Mouse (Mus musculus) heart, adult 18-20 months (tissue): Measurements from ENCODE around the gene Mbnl2. TPM values are rescaled to one million over a fixed set of nuclear protein-coding genes. Genes with fewer than 3 reads are reported as not detected.

Source experiments
- DNase-seq, 2 experiments: peaks; one replicate each; pipeline ENCODE4 v3.0.0; 2021 to 2022; ENCODE audit warnings: mixed read lengths in 1 of 2
- total RNA-seq, 2 experiments: library from RNA; stranded (reverse); gene quantifications; 2 replicates each; pipeline ENCODE4 v1.2.3; 2021

Gene Mbnl2
- total RNA-seq, 2 experiments from 2014 or later: 218 to 240 TPM

- DNase-seq: no peak
Measured at GRCm38 (mm10) chr14:120274746-120275145, 723 bp upstream of the Mbnl2 start.

- peak in 1 of 2 experiments; percentile 62 for DNase-seq
Measured at GRCm38 (mm10) chr14:120276343-120277080, 1.0 kb downstream of the Mbnl2 start.

DNA sequence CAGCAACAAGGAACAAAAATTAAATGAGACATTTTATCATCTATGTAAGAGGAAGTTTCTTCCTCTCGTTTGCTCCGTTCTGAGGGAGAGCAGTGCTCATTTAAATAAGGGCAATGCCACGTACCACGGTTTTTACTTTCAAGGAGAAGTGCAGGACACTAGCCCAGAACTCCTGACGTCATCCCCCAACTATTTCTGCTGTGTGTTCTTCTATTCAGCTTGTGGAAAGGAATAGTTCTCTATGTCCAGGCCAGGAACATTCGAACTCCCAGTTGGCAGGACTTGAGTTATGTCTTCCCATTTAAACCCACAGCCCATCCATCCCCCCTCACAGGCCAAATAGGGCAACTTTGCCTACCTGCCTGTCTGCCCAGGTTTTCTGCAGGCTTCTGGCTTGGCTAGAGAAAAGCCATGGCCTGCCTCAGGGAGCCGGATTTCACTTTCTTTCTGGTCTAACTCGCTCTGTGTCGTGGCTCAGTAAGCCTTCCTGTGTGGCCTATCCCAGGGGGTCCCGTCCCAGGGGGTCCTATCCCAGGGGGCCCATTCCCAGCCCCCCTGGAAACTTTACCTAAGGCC is 1.7 kb downstream of the Mbnl2 start:
- DNase-seq: peak; percentile 88 to 93

GRCm38 (mm10) chr14:120278290-120279244 is 3.1 kb downstream of the Mbnl2 start:
- DNase-seq: peak; percentile 79 to 83

DNA sequence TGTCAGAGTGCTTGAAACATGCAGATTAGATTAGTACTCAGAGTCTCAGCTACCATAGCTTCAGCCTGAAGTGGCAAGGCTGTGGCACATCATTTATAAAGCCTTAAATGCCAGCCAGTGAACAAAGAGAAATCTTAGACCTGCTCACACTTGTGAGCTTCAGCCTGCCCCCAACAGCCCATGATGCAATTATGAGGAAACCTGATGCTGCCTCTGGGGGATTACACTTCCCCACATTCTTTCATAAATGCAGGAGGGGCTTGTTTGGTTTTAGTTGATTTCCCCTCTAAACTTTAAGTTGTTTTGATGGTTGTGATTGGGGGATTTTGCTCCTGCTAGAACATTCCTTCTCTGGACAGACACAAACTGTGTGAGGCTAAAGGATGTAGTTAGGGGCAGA is 4.7 kb downstream of the Mbnl2 start:
- DNase-seq: peak in 1 of 2 experiments; percentile 64

DNA sequence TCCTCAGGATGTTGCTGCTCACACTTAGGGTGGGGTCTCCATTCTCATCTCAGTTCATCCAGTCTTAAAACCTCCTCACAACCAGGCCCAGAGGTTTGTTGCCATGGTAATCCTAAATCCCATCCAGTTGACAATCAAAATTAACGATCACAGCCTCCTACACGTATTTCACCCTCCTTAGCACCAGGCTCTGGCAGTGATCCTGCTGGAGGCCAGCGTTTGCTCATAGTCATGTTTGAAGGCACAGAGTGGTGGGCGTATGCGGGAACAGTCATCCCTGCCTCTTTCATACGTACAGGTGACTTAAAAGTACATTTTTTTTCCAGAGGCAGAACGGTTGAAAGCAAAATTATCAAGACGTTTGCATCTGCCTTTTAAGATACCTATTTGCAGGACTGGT is 8.3 kb downstream of the Mbnl2 start:
- DNase-seq: no peak

DNA sequence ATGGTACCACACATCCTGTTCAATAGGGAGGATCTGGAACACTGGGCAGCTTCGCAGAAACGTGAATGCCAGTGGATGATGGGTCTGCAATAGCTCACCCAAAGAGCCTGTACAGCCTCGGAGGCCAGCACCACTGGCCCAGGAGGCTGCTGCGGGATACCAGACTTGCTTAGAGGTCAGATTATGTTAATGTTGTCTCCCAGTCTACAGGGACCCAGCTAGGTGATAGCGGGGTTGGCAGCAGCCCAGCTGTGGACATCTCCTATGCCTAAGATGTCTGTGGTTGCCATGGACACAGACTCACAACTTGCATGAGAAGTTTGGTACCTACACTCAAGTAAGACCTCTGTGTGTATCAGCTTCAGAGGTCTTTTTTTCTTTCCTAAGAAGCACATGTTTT is 9.0 kb downstream of the Mbnl2 start:
- DNase-seq: no peak

GRCm38 (mm10) chr14:120287121-120287986 is 11.9 kb downstream of the Mbnl2 start:
- no peak for DNase-seq

- no peak for DNase-seq
Measured at GRCm38 (mm10) chr14:120287987-120288275, 12.5 kb downstream of the Mbnl2 start.

DNA sequence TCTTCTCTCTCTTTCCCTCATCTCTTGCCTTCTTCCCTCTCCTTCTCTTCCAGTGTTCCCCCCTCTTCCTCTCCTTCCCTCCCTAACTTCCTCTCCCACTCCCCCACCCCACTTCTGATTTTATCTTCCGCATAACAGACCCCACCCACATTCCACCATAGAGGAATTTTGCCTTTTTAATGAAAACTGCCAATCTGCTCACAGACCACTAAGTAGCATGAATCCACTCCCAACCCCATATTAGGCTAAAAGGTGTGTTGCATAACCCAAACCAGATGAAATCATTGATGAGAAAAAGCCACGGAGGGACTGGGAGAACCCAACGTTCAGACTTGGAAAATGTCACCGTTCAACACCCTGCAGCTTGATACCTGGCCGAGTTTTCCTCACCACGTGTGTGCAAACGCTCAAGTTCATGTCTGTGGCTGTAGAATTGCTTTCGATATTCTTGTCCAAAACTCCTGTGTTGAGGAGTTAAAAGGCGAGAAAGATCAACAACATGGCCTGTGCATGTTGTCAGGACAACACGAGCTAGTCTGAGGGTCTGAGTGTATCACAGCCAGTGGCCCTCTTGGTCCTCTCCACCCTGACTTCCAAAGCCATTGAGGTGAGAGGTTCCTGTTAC is 13.0 kb downstream of the Mbnl2 start:
- peak in 1 of 2 experiments; percentile 53 for DNase-seq

- DNase-seq: peak; percentile 80
Measured at GRCm38 (mm10) chr14:120289065-120289464, 13.6 kb downstream of the Mbnl2 start.

- no peak for DNase-seq
Measured at GRCm38 (mm10) chr14:120289528-120289927, 14.1 kb downstream of the Mbnl2 start.

- DNase-seq: no peak
Measured at GRCm38 (mm10) chr14:120291226-120291757, 15.8 kb downstream of the Mbnl2 start.

DNA sequence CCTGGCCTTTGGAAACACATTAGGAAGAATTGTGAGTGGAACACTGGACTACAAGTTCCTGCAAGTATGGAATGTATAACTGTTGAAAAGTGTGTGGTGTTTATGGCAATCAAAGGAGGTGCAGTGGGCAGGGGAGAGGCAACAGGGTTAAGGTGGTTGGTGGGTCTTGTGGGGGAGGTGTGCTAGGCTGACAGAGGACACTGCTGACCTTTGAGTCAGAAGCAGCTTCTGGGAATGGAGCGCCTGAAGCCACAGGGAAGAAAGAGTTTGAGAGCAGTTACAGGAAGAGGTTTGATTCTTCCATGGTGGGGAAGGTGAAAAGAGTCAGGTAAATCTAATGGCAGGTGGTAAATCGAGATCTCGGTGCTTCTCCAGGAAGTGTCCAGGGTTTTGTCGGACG is 16.7 kb downstream of the Mbnl2 start:
- peak in 1 of 2 experiments; percentile 9 for DNase-seq

GRCm38 (mm10) chr14:120292617-120293195 is 17.2 kb downstream of the Mbnl2 start:
- DNase-seq: peak in 1 of 2 experiments; percentile 10

DNA sequence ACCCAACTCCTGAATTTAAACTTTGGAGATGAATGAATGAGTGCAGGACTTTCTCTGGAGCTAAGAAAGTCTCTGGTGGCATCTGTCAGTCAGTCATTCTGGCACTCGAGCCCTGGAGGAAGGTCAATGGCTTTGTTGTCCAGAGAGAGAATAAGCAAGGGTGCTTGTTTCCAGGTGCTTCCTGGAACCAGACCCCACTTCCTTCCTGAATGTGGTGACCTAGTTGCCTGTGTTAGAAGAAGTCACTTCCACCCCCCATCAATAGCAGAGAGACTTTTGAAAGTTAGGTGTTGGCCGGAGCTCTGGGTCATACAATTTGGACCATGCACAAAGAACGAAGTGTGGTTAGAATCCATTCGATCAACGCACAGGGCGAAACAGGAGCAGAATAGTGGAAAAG is 19.0 kb downstream of the Mbnl2 start:
- DNase-seq: peak in 1 of 2 experiments; percentile 61

DNA sequence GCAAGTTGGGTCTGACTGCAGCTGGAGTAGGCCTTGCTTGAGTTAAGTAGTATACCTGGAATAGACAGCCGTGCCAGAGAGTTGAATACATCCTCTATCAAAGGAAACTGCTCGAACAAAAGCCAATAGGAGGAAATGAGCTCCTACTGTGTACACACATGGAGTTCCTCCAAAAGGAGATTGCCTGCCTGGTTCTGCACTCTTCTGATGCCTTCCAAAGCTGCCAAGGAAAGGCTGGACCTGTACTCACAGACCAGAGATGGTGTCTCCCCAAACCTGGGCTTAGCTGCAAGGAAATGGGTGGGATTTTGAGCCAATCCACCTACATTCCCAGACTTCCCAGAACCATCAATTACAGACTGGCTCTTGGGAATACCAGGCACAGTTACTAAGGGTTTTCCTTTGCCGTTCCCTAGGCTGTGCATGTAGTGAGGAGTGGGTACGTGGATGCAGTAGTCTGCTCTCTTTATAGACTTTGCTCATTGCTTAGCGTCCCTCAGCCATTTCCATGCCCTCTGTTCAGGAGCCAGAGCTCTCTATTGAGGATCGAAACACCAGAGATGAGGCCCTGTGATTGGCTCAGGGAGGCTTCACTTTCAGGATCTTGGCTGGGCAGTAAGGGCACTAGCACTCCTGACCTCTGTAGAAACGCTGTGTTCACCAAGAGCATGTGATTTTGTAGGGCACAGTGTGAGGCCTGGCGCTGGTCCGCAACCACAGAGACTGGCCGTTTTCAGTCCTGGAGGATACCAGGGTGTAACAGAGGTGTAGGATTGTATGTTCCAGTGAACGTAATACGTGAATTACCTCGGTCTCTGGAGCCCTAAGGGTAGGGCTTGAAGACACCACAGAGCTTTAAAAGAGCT is 20.1 kb downstream of the Mbnl2 start:
- peak; percentile 60 to 86 for DNase-seq

- peak; percentile 80 to 82 for DNase-seq
Measured at GRCm38 (mm10) chr14:120296231-120297006, 20.9 kb downstream of the Mbnl2 start.
